Mouse (Mus musculus) c-Kit-negative CD71-positive TER-119-positive erythroid progenitor cells, embryonic 14.5 days (primary cell): ENCODE data around the gene Mme.

Experiments
- DNase-seq: peaks from one replicate; pipeline ENCODE4 v3.0.0-alpha.2; 2013; ENCODE audit warnings: low read depth, low spot score

Mme gene

DNA sequence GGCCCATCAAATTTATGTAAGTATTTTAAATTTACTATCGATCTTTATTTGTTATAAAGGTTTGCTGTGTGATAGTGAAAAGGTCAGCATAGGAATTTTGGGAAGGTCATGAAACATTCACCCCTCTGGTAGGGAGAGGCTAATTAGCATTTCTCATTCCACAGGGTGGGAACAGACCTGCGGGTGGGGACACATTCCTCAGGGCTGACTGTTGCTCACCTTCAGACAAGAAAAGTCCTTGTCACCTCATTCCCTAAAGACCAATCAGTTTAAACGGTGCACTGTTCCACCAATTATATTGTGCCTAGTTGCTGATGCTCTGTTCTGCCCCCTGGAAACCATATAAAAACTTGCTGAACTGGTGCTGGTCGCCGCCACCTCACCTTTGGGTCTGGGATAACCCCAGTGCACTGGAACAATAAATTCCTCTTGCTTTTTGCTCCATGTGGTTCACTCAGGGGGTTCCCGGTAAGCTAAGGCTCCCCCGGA is at the start of gene Mme:
Gene Mme (plus strand): TSS at position 439 of the 489 bp plus-strand sequence.
- DNase-seq = no peak

DNA sequence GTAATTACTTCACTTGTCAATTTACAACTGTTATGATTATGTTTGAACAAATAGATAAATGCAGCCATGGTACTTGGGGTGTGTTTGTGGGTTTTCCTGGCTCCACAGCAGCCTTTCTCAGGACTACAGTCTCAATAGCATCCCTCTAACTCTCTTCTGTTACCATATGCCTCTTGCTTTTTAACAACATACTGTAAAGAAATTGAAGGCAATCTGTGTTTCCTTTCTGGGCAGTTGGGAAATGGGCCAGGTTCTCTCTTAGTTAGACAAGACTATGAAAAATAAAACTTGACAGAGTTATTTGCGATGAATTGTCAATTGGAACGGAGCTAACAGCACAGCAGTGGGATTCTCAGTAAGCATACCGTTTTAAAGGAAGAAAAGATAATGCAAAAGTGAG is 44.8 kb upstream of the Mme start:
- DNase-seq = no peak

GRCm38 (mm10) chr3:63198026-63198425 is 43.3 kb upstream of the Mme start:
- no peak for DNase-seq

- no peak for DNase-seq
These were observed 19.3 kb upstream of the Mme start for GRCm38 (mm10) chr3:63221867-63222591.

- DNase-seq = no peak
These were observed 17.7 kb upstream of the Mme start for GRCm38 (mm10) chr3:63223676-63224075.

DNA sequence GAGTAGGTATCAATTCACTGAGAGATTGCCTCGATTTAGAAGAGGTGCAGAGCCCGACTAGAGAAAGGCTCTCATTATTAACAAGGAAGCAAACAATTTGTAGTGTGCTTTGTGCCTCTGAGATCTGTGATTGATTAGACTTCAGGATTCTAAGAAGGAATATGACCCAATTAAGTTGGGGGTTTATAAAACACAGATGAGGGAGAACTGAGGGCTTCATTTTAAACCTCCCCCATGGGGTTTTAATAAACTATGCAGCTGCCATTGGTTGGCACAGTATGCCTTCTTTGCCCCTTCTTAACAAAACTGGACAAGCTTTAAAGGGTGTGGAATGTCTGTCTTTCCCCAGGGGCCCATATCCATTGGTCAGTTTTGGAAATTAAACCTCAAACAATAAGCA is 5.4 kb upstream of the Mme start:
- DNase-seq = no peak

GRCm38 (mm10) chr3:63243721-63244120 is 2.4 kb downstream of the Mme start:
- no peak for DNase-seq

DNA sequence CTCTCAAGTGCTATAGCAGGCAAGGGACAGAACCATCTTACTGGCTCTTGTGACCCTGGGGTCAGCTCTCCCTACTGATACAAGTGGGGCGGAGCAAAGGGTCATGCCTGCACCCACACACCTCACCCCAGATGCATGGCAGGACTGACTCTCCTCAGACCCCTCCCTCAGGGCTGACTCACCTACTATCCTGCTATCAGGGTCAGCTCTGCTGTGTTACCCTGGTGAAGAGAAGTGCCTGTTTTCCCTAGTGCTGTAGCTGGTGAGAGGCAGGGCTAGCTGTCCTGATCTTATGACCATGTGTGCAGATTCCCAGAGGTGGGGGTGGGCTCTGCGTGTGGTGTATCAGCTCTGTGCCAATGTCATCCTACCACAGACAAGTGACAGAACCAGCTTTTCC is 30.8 kb downstream of the Mme start:
- no peak for DNase-seq

DNA sequence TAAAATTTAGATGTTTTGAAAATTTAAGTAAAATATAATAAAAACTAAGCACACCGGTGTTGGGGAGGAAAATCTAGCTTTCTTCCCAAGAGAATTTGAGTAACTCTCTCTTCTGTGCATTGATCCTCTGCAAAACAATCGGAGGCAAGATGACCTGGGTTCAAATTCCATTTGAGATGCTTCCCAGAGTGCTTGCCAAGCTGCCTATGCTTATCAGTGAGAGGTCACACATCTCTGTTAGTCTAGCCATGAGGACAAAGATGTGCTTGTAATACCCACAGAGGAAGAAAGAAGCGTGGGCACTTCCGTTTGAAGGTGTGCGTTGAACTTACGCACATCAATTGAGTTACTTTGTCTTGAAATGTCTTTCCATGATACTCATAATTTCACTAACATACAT is 53.0 kb downstream of the Mme start:
- DNase-seq = no peak

DNA sequence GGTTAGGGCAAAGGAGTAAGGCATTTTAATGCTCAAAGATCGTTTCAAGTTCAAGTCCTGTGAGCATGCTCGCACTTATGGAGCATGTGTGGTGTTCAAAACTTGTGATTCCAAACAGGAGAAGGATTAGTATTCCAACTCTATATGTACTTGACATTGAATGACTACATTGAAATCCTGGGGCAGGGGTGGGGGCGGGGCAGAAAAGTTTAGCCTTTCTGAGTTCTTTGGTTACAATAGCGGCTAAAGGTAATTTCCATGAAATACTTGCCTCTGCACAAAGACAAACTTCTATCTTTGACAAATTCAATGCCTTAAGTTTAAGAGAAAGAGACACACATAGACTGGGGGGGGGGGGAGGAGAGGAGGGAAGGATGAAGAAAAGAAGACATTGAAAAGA is 53.5 kb downstream of the Mme start:
- no peak for DNase-seq

DNA sequence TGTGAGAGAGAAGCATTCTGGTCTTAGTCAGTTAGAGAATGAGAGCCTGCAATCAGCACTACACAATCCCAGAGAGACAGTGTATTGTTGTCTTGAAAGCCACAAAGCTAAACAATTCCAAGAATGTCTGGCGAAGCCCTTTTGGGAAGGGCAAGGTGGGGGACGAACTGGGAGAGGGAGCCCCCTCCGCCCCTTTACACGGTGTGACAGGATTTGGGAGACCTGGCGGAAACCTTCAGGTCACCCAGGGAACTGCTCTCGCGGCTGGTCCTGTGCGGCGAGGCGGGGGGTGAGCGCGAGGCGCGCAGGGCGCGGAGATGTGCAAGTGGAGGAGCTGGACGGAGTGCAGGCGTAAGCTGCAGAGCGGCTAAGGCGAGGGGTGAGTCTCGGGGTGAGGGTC is 53.9 kb downstream of the Mme start:
- no peak for DNase-seq

DNA sequence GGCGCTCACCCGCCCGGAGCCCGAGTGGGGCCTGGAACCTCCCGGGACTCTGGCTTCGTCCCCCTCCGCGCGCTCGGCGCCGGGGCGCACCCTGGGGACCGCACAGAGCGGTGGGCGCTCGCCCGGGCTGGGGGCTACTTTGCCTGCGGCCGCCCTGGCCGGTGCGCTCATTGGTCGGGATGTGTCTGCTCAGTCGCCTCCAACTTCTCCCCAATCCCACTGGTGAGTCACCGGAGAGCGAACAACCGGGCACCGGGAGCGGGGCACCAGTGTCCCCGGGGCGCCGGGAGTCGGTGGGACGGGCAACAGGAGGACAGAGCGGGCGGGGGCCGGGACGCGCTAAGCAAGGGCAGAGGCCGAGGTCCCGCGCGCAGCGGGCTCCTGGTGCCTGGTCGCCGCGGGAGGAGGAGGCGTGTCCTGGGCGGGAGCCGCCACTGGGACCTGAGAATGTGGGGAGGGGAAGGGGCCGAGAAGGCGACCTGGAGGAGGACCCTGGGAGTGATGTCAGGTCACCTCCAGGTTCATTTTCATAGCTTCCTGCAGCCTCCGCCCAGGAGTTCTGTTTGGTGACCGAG is 54.4 kb downstream of the Mme start:
- DNase-seq = no peak

DNA sequence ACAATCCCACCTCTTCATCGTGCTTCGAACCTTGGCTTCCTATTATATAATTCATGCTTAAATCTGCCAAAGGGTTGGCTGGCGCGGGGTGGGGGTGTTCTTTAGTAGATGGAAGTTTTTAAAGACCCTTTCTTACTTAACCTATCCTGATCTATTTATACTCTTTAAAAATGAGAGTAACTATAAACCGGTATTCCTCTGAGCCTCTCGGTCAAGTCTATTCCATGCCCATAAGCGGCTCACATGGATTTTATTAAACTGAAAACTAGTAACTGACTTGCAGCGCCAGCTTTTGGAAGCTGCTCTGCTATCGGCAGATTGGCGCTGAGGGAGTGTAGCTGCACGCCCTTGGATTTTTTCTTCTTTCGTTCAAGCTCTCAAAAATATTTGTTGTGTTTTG is 55.1 kb downstream of the Mme start:
- no peak for DNase-seq

- no peak for DNase-seq
These were observed 56.5 kb downstream of the Mme start for GRCm38 (mm10) chr3:63297787-63298186.

DNA sequence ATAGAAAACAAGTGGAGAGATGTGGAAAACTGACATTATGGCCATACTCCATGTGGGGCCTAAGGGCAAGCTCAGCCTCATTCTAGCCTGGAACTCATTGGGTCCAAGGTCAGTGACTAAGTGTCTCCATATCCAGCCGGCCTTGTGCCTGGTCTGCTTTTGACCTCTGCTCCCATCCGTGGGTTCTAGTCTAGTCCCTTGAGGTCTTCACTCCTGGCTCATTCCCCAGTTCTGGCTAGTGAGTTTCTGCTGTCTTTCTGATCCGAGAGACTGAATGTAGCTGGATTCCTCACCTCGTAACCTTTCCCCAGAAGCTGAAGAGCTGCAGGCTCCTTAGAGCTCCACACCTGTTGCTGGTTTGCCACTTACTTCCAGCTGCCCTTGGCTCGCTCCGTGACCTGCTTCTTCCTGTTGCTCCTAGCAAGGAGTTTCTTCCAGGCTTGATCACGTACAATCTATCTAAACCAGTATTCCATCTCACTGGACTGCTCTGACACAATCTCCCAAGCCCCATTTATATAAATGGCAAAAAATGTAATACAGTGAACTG is 73.9 kb downstream of the Mme start:
- DNase-seq = no peak

- DNase-seq = no peak
These were observed 76.2 kb downstream of the Mme start for GRCm38 (mm10) chr3:63317496-63317895.

GRCm38 (mm10) chr3:63325615-63326014 is 84.3 kb downstream of the Mme start:
- DNase-seq = no peak

DNA sequence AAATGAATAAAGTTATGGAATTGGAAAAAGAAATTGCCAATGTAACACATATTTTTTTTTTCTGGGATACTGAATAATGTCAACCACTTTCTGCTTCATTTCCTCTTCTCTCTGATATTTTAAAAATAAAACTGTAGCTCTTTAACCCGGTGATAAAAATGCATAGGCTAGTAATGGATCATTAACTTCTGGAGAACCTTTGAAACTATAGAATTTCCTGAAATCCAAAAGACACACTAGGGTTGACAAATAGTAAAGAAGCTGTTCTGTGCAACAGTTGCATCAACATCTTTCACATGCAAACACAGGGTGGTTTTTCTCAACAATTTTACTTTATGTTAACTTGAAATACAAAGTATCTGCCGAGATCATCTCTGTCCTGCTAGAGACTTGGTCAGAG is 98.8 kb downstream of the Mme start:
- DNase-seq = no peak

GRCm38 (mm10) chr3:63340546-63340945 is 99.2 kb downstream of the Mme start:
- no peak for DNase-seq

DNA sequence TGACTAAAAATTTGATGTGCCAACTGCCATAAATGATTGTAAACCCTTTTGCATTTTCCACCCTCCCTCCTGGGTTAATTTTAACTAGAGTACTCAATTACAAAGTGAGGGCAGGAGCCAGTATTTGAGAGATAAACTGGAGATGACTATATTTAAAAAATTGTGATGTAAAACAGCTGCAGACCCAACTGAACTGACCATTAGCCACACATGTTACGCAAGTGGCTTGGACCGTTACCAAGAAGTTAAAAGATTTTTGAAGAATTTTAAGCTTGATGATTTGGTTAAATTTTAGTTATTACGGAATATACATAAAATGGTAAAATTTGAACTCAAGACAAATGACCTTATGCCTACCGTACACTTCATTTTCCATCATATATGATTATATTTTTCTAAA is 100.1 kb downstream of the Mme start:
- no peak for DNase-seq

GRCm38 (mm10) chr3:63344998-63345397 is 103.7 kb downstream of the Mme start:
- no peak for DNase-seq

DNA sequence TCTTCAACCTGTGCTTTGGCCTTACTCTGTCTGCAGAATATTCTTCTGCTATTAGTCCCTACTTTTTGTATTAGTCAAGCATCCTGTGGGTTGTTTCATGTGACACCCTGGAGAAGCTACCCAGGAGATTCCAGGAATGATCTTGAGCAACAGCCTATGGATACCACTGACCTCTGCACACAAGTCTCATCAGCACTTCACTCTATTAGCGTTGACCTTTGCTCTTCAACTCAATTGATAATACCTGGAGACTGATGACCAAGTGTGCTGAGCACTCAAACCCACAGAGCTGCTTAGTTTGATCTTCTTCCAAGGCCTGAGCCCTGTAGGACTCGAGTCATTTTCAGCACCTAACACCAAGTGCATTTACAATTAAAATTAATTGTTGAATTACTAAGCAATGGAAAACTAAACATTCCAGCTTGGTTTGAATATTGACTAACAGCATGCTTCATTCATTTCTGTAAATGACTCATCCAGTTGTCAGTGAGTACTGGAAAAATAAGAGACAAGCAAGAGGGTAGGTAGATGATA is 107.6 kb downstream of the Mme start:
- DNase-seq = no peak

DNA sequence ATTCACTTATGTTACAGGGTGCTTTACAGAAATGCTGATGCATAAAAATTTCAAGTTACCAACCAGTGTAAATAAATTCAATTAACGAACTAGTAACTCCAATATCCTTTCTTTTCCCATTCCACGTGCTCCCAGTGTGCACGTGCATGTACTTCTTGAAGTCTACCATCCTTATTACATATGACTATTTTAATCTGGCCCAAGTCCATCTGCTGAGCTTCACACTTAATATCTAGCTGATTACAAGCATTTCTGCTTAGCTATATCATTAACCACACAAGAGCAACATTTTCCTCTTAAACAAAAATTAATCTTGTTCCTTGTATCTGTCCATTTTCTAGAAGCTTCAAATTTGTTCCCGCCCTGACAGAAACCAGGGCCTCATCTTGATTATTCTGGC is 108.9 kb downstream of the Mme start:
- DNase-seq = no peak
